Mouse (Mus musculus) cerebellum, postnatal 14 days (tissue): ENCODE data around the gene Srpk2.
"Not testable (repeated sequence)": the region's sequence is repeated elsewhere in the genome, so short reads cannot be mapped to it uniquely, and the experiment has no call there.

Experiments
- DNase-seq, 2 experiments: peaks; one replicate each; pipeline ENCODE4 v3.0.0; 2021; ENCODE audit warnings: mixed read lengths in 2 of 2

Gene Srpk2

GRCm38 (mm10) chr5:23561227-23561626 lies 123.2 kb downstream of the Srpk2 start:
- DNase-seq, result no peak

GRCm38 (mm10) chr5:23560171-23560570 lies 124.2 kb downstream of the Srpk2 start:
- no peak for DNase-seq

- no peak for DNase-seq
These were observed 128.2 kb downstream of the Srpk2 start for GRCm38 (mm10) chr5:23556007-23556770.

GRCm38 (mm10) chr5:23553338-23553737 lies 131.1 kb downstream of the Srpk2 start:
- not testable (repeated sequence) for DNase-seq

GRCm38 (mm10) chr5:23551687-23552086 lies 132.7 kb downstream of the Srpk2 start:
- peak; percentile 18 to 36 for DNase-seq

- no peak for DNase-seq
These were observed 148.7 kb downstream of the Srpk2 start for GRCm38 (mm10) chr5:23535692-23536091.

GRCm38 (mm10) chr5:23531541-23532096 lies 152.8 kb downstream of the Srpk2 start:
- no peak for DNase-seq

GRCm38 (mm10) chr5:23531100-23531499 lies 153.3 kb downstream of the Srpk2 start:
- DNase-seq, result no peak

- DNase-seq, result no peak
These were observed 159.8 kb downstream of the Srpk2 start for GRCm38 (mm10) chr5:23524621-23525020.

- DNase-seq, result no peak
These were observed 160.5 kb downstream of the Srpk2 start for GRCm38 (mm10) chr5:23523936-23524335.

- no peak for DNase-seq
These were observed 162.8 kb downstream of the Srpk2 start for GRCm38 (mm10) chr5:23521645-23522044.

GRCm38 (mm10) chr5:23519679-23520078 lies 164.7 kb downstream of the Srpk2 start:
- no peak for DNase-seq

- peak; percentile 66 to 76 for DNase-seq
These were observed 165.7 kb downstream of the Srpk2 start for GRCm38 (mm10) chr5:23518673-23519072.

- no peak for DNase-seq
These were observed 166.6 kb downstream of the Srpk2 start for GRCm38 (mm10) chr5:23517839-23518238.

- no peak for DNase-seq
These were observed 167.5 kb downstream of the Srpk2 start for GRCm38 (mm10) chr5:23516962-23517361.

- DNase-seq, result no peak
These were observed 169.4 kb downstream of the Srpk2 start for GRCm38 (mm10) chr5:23515038-23515437.

GRCm38 (mm10) chr5:23513468-23513867 lies 170.9 kb downstream of the Srpk2 start:
- DNase-seq, result no peak

GRCm38 (mm10) chr5:23512556-23512955 lies 171.9 kb downstream of the Srpk2 start:
- no peak for DNase-seq

GRCm38 (mm10) chr5:23511456-23511855 lies 173.0 kb downstream of the Srpk2 start:
- no peak for DNase-seq

GRCm38 (mm10) chr5:23508630-23509029 lies 175.8 kb downstream of the Srpk2 start:
- peak in 1 of 2 experiments; percentile 1 for DNase-seq

- no peak for DNase-seq
These were observed 177.2 kb downstream of the Srpk2 start for GRCm38 (mm10) chr5:23507210-23507609.

- no peak for DNase-seq
These were observed 178.8 kb downstream of the Srpk2 start for GRCm38 (mm10) chr5:23505578-23505977.

GRCm38 (mm10) chr5:23502317-23502937 lies 182.0 kb downstream of the Srpk2 start:
- peak in 1 of 2 experiments; percentile 35 for DNase-seq
